Mouse (Mus musculus): ENCODE results near the gene Efemp2. TPM values are rescaled to one million over a fixed set of nuclear protein-coding genes. Genes with fewer than 3 reads are reported as not detected.

Efemp2 gene
- polyA plus RNA-seq, 1 experiment, result 0.04 TPM

DNA sequence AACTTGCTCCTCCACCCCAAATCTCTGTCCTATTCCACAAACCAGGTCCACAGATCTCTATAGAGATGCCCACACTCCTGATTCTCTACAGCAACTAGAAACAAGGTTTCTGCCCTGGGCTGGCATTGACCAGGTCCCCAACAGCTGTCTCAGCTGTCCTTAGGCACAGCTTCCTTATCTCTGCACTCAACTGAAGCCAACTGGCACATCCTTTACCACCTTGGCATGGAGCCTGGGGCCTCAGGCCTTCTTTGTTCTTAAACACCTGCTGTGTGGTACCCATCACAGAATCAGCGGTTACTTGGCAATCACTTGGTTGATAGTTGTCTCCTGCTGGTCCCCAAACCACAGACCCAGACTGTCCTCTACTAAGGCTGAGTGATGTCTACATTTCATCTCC is 43.3 kb upstream of the Efemp2 start:
- Histone ChIP-seq H3K36me3 (ENCODE audit: control insufficient read depth) (peaks cover 17% of the 10 kb centered on the region), H3K4me3 (replicated peaks) (no peak overlapping the region), H3K4me1 (ENCODE audit: control insufficient read depth) (peaks cover 28% of the 10 kb centered on the region), H3K9me3 (ENCODE audit: control insufficient read depth, low read length) (no peaks in the 10 kb centered on the region), H3K27me3 (ENCODE audit: control insufficient read depth) (peaks cover 10% of the 10 kb centered on the region)
- TF ChIP-seq GATA1 (IDR thresholded peaks at IDR 0.05; ENCODE audit: low read length) (no peak), TAL1 (IDR thresholded peaks at IDR 0.05; ENCODE audit: low read length) (no peak)

GRCm38 (mm10) chr19:5431911-5432464 is 41.8 kb upstream of the Efemp2 start:
- Histone ChIP-seq H3K27me3 (ENCODE audit: control insufficient read depth) (peaks cover 13% of the 10 kb centered on the region), H3K4me1 (ENCODE audit: control insufficient read depth) (peaks cover 12% of the 10 kb centered on the region), H3K36me3 (ENCODE audit: control insufficient read depth) (peaks cover 5% of the 10 kb centered on the region), H3K9me3 (ENCODE audit: control insufficient read depth, low read length) (no peaks in the 10 kb centered on the region), H3K4me3 (replicated peaks) (no peak overlapping the region)
- TF ChIP-seq GATA1 (IDR thresholded peaks at IDR 0.05; ENCODE audit: low read length), result no peak
- no peak for TF ChIP-seq TAL1 (IDR thresholded peaks at IDR 0.05; ENCODE audit: low read length)

DNA sequence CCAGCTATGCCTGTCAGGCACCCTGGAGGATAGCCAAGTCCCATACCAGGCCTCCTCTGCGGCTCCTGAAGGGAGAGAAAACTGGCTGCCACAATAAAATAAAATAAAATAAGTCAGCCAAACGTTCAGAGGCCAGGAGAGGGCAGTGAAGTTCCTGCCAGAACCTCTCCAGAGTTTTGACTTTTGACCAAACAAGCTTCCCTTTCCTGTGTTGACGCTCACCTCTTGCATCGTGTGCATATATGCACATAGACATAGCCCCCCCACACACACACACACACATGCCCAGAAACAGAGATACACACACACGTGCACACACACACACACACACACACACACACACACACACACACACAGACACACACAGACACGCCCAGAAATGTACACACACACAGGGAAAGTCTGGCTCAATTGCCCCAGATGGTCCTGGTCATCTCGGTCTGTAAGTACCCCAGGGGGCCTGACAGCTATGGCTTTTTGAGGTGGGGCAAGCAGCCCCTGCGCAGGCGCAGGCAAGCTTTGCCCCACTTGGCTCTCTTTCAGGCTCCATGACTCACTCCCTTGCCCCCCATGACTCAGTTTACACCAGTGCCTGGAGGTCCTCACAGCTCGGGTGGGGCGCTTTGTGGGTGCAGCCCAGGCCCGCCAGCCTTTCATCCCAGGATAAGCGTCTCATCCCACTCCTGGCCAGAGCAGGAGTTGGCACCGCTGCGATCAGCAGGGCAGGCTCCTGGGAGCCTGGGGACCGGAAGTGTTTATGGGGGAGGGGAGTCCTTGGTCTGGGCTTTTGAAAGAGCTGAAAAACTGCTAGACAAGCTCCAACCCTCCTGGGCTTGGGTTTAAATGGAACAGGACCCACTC is 40.5 kb upstream of the Efemp2 start:
- peaks cover 11% of the 10 kb centered on the region for H3K4me1 ChIP-seq (ENCODE audit: control insufficient read depth)
- no peak for TF ChIP-seq GATA1 (IDR thresholded peaks at IDR 0.05; ENCODE audit: low read length)
- TF ChIP-seq TAL1 (IDR thresholded peaks at IDR 0.05; ENCODE audit: low read length), result no peak

GRCm38 (mm10) chr19:5433951-5434350 is 39.8 kb upstream of the Efemp2 start:
- H3K36me3 ChIP-seq (ENCODE audit: control insufficient read depth), result no peaks in the 10 kb centered on the region
- peaks cover 16% of the 10 kb centered on the region for H3K27me3 ChIP-seq (ENCODE audit: control insufficient read depth)
- no peak overlapping the region for H3K4me3 ChIP-seq (replicated peaks)
- TF ChIP-seq TAL1 (IDR thresholded peaks at IDR 0.05; ENCODE audit: low read length) (no peak), GATA1 (IDR thresholded peaks at IDR 0.05; ENCODE audit: low read length) (no peak)
- H3K9me3 ChIP-seq (ENCODE audit: control insufficient read depth, low read length), result no peaks in the 10 kb centered on the region
- H3K4me1 ChIP-seq (ENCODE audit: control insufficient read depth), result peaks cover 11% of the 10 kb centered on the region

More for the DNA sequence above, 40.5 kb upstream of the Efemp2 start:
- H3K27me3 ChIP-seq (ENCODE audit: control insufficient read depth), result peaks cover 16% of the 10 kb centered on the region
- H3K9me3 ChIP-seq (ENCODE audit: control insufficient read depth, low read length), result no peaks in the 10 kb centered on the region
- peak overlapping the region; percentile 45 for H3K4me3 ChIP-seq (replicated peaks)
- no peaks in the 10 kb centered on the region for H3K36me3 ChIP-seq (ENCODE audit: control insufficient read depth)

DNA sequence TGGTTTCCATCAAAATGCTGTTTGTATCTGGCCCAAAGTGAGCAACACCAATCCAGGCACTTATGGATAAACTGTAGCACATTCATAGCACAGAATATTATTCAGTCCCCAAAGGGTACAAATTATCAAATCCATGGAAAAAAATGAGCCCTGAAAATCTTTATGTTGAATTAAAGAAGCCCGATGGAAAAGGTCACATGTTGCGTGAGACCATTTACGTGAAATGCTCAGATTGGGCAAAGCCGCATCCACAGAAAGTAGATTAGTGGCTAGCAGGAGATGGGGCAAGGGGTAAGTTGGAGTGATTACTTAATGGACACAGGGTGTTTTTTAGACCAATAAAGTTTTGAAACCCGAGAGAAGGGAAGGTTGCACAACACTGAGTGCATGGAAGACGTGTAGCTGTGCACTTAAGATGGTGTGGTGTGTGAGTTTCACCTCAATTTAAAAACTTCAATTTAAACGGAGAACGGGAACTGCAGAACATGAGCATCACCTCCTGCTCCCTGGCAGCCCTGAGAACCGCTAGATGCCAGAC is 29.3 kb upstream of the Efemp2 start:
- Histone ChIP-seq H3K4me1 (ENCODE audit: control insufficient read depth) (peaks cover 22% of the 10 kb centered on the region), H3K36me3 (ENCODE audit: control insufficient read depth) (no peaks in the 10 kb centered on the region), H3K9me3 (ENCODE audit: control insufficient read depth, low read length) (peaks cover 17% of the 10 kb centered on the region), H3K27me3 (ENCODE audit: control insufficient read depth) (peaks cover 61% of the 10 kb centered on the region), H3K4me3 (replicated peaks) (no peak overlapping the region)
- no peak for TF ChIP-seq GATA1 (IDR thresholded peaks at IDR 0.05; ENCODE audit: low read length)

DNA sequence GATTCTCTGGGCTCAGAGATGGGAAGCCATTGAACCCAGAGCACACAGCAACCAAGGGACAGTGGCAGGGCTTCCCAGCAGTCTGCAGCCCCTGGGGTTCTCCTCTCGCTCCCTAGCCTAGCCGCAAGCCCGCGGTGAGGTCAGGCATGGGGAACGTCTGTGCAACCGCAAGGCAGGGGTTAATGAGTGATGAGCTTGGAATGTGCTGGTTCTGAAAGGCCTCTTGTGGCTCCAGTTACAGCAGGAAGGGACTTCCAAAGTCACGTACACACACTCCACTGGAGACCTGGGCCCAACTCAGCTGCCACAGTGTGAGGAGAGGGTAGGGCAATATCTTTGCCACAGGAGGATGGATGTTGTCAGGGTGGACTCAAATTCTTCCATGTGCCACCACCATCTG is 28.8 kb upstream of the Efemp2 start:
- TF ChIP-seq TAL1 (IDR thresholded peaks at IDR 0.05; ENCODE audit: low read length) (no peak), GATA1 (IDR thresholded peaks at IDR 0.05; ENCODE audit: low read length) (no peak)
- no peak overlapping the region for H3K4me3 ChIP-seq (replicated peaks)
- H3K36me3 ChIP-seq (ENCODE audit: control insufficient read depth), result no peaks in the 10 kb centered on the region
- peaks cover 17% of the 10 kb centered on the region for H3K9me3 ChIP-seq (ENCODE audit: control insufficient read depth, low read length)
- peaks cover 22% of the 10 kb centered on the region for H3K4me1 ChIP-seq (ENCODE audit: control insufficient read depth)
- H3K27me3 ChIP-seq (ENCODE audit: control insufficient read depth), result peaks cover 66% of the 10 kb centered on the region

DNA sequence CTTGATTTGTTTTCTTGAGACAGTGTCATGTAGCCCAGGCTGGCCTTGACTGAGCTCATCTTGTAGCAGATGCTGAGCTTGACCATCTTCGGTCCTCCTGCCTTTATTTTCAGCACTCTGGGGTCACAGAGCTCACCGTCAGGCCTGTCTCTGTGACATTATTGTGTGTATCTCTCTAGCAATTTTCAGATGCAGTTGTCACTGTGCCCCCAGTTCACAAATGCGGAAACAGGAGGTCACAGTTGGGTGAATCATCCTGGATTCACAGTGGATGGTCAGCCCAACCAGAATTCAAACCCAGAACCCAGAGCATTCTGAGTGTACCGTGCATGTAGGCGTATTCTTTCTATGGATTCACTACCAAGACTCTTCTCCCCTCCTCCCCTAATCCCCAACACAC is 28.0 kb upstream of the Efemp2 start:
- no peaks in the 10 kb centered on the region for H3K36me3 ChIP-seq (ENCODE audit: control insufficient read depth)
- no peak for TF ChIP-seq TAL1 (IDR thresholded peaks at IDR 0.05; ENCODE audit: low read length)
- TF ChIP-seq GATA1 (IDR thresholded peaks at IDR 0.05; ENCODE audit: low read length), result no peak
- no peak overlapping the region for H3K4me3 ChIP-seq (replicated peaks)
- H3K27me3 ChIP-seq (ENCODE audit: control insufficient read depth), result peaks cover 71% of the 10 kb centered on the region
- H3K4me1 ChIP-seq (ENCODE audit: control insufficient read depth), result peaks cover 22% of the 10 kb centered on the region
- H3K9me3 ChIP-seq (ENCODE audit: control insufficient read depth, low read length), result peaks cover 11% of the 10 kb centered on the region

DNA sequence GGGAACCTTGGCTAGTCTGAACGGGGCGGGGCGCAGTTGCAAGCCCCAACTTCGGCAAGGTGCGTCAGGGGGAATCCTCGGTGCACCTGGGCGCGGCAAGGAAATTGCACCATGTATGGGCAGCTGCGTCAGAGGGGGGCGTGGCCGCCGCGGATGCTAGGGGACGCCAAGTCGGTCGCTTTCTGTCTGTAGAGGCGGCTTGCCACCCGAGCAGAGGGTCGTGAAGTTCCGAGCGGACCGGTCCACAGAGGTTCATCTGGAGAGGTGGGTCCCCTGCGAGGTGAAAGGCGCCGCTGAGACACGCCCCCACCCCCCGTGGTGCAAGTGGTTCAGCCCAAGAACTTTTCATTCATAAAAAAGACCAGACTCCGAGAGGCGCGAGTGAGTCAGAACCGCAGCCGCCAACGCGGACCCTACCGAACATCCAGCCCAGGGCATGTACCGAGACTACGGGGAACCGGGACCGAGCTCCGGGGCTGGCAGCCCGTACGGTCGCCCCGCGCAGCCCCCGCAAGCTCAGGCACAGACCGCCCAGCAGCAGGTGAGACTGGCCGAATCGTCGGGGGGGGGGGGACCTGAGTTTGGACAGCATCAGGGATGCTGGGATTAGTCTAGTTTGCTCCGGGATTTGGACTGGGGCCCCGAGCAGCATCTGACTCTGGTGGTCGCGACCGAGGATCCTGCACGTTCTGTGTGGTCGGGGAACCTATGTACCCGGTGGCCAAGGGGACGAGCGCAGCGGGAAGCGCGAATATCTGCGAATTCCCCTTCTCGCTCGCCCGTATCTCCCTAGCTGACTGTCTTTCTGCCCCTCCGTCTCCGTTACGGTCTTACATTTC is 26.0 kb upstream of the Efemp2 start, which contains the start of gene Fosl1:
Gene Fosl1, plus strand, starts transcription at position 33 of the 839 bp plus-strand sequence.
- H3K4me3 ChIP-seq (replicated peaks), result peak within 1 kb of the TSS; percentile 61
- peaks cover 22% of the 10 kb centered on the region for H3K4me1 ChIP-seq (ENCODE audit: control insufficient read depth)
- no peak for TF ChIP-seq TAL1 (IDR thresholded peaks at IDR 0.05; ENCODE audit: low read length)
- TF ChIP-seq GATA1 (IDR thresholded peaks at IDR 0.05; ENCODE audit: low read length), result no peak
- H3K36me3 ChIP-seq (ENCODE audit: control insufficient read depth), result no peaks in the 10 kb centered on the region
- H3K27me3 ChIP-seq (ENCODE audit: control insufficient read depth), result peaks cover 72% of the 10 kb centered on the region
- peaks cover 9% of the 10 kb centered on the region for H3K9me3 ChIP-seq (ENCODE audit: control insufficient read depth, low read length)

Data from erythroblast, embryonic 14.5 days (primary cell).